Mouse (Mus musculus) gastrocnemius, adult 18-20 months (tissue): ENCODE measurements around the gene Tom1l2. TPM values are rescaled to one million over a fixed set of nuclear protein-coding genes. Genes with fewer than 3 reads are reported as not detected.

Source experiments
- DNase-seq: peaks from one replicate; pipeline ENCODE4 v3.0.0; 2021; ENCODE audit warnings: low spot score
- long read RNA-seq, 2 experiments: library from polyadenylated mRNA; stranded (forward); transcript quantifications; one replicate each; pipeline ENCODE4 v2.0.0; 2021
- total RNA-seq, 2 experiments: library from RNA; stranded (reverse); gene quantifications; 2 replicates each; pipeline ENCODE4 v1.2.3; 2021

The Tom1l2 gene
- total RNA-seq: 10 to 100 TPM; 61.5 to 67.2 TPM
- long read RNA-seq, experiment 1, full-length matches to known transcripts: 48 of 95 reads
- long read RNA-seq, experiment 1, partial matches to known transcripts: 8 of 95 reads
- long read RNA-seq, experiment 1, other reads (novel, unspliced or antisense): 39 of 95 reads
- long read RNA-seq, experiment 2, full-length matches to known transcripts: 38 of 72 reads
- long read RNA-seq, experiment 2, partial matches to known transcripts: 6 of 72 reads
- long read RNA-seq, experiment 2, other reads (novel, unspliced or antisense): 28 of 72 reads

- DNase-seq: peak; percentile 100
Measured at GRCm38 (mm10) chr11:60352559-60353411, at the start of gene Tom1l2, which contains the start of gene Drc3. Tom1l2 (minus strand) TSS chr11:60352905. Drc3 (plus strand) TSS chr11:60353329.

- DNase-seq: no peak
Measured at GRCm38 (mm10) chr11:60397172-60397571, 44.5 kb upstream of the Tom1l2 start.

- no peak for DNase-seq
Measured at GRCm38 (mm10) chr11:60396546-60396945, 43.8 kb upstream of the Tom1l2 start.

GRCm38 (mm10) chr11:60391346-60391745 is 38.6 kb upstream of the Tom1l2 start:
- DNase-seq: no peak

- DNase-seq: no peak
Measured at GRCm38 (mm10) chr11:60387944-60388343, 35.2 kb upstream of the Tom1l2 start.

- DNase-seq: no peak
Measured at GRCm38 (mm10) chr11:60385946-60386345, 33.2 kb upstream of the Tom1l2 start.

GRCm38 (mm10) chr11:60384762-60385421 is 32.2 kb upstream of the Tom1l2 start:
- DNase-seq: no peak

GRCm38 (mm10) chr11:60383518-60383917 is 30.8 kb upstream of the Tom1l2 start:
- DNase-seq: no peak

GRCm38 (mm10) chr11:60374481-60374880 is 21.8 kb upstream of the Tom1l2 start:
- DNase-seq: no peak

- no peak for DNase-seq
Measured at GRCm38 (mm10) chr11:60370431-60370830, 17.7 kb upstream of the Tom1l2 start.

GRCm38 (mm10) chr11:60369448-60369847 is 16.7 kb upstream of the Tom1l2 start:
- no peak for DNase-seq

- DNase-seq: no peak
Measured at GRCm38 (mm10) chr11:60368909-60369308, 16.2 kb upstream of the Tom1l2 start.

GRCm38 (mm10) chr11:60367256-60367655 is 14.6 kb upstream of the Tom1l2 start:
- no peak for DNase-seq

GRCm38 (mm10) chr11:60366239-60367019 is 13.7 kb upstream of the Tom1l2 start:
- DNase-seq: peak; percentile 50

- no peak for DNase-seq
Measured at GRCm38 (mm10) chr11:60360631-60361201, 8.0 kb upstream of the Tom1l2 start.

- no peak for DNase-seq
Measured at GRCm38 (mm10) chr11:60359936-60360335, 7.2 kb upstream of the Tom1l2 start.

- DNase-seq: no peak
Measured at GRCm38 (mm10) chr11:60359138-60359537, 6.4 kb upstream of the Tom1l2 start.

GRCm38 (mm10) chr11:60358548-60358947 is 5.8 kb upstream of the Tom1l2 start:
- DNase-seq: peak; percentile 25

GRCm38 (mm10) chr11:60357116-60357515 is 4.4 kb upstream of the Tom1l2 start:
- DNase-seq: no peak

GRCm38 (mm10) chr11:60355952-60356351 is 3.2 kb upstream of the Tom1l2 start:
- DNase-seq: no peak

- DNase-seq: peak; percentile 58
Measured at GRCm38 (mm10) chr11:60351925-60352371, 757 bp downstream of the Tom1l2 start.
